ENCODE assay signal across 8 mouse cellular contexts in genomic region chr1:44745711-44746110, GRCm38 (mm10).
A peak's percentile ranks its signal among the peaks of the same experiment; 100 is the strongest.
DNase-seq lines count a peak whose midpoint lies in the region; ATAC-seq and TF ChIP-seq lines count a peak whose summit lies in the region.

No protein-coding gene starts in this region.

- H3K9me3 ChIP-seq in hindbrain, embryonic 10.5 days = no peaks in the 10 kb centered on the region
- no peaks in the 10 kb centered on the region for H3K9me3 ChIP-seq in hindbrain, embryonic 13.5 days
- no peaks in the 10 kb centered on the region for H3K9me3 ChIP-seq in CH12.LX (replicated peaks; ENCODE audit: low read length)
- no peaks in the 10 kb centered on the region for H3K9me3 ChIP-seq in neural tube, embryonic 11.5 days (ENCODE audit: control insufficient read depth, low read length)

- in situ Hi-C loops in CH12.LX (cut with MboI; ENCODE audit: low pct_ligation_motif_present, low pct_unique_long_range_greater_than_20kb, low sequenced_read_pairs) = loop anchor here (25.0 kb wide), 1 partner anchor 1017 kb away; no protein-coding TSS in a partner anchor

- dilution Hi-C loops in CH12.LX (cut with MboI; ENCODE audit: extremely low pct_ligation_motif_present, extremely low pct_unique_long_range_greater_than_20kb, low sequenced_read_pairs) = no loop called here

- TF ChIP-seq CTCF in CH12.LX (conservative IDR thresholded peaks at IDR 0.05 in 1 of 2, IDR thresholded peaks at IDR 0.05 in 1 of 2; ENCODE audit: low read depth in 2 of 2, low read length in 2 of 2) = peak in 1 of 2 experiments; percentile 59; a peak in 3 of 4 replicates

- H3K9ac ChIP-seq in hindbrain, embryonic 13.5 days = no peak overlapping the region
- H3K9ac ChIP-seq in CH12.LX (ENCODE audit: insufficient read depth, low read depth) = no peak overlapping the region
- no peak overlapping the region for H3K9ac ChIP-seq in neural tube, embryonic 11.5 days (ENCODE audit: low read length)

- H3K27ac ChIP-seq in hindbrain, embryonic 10.5 days = no peak overlapping the region
- H3K27ac ChIP-seq in hindbrain, embryonic 13.5 days = no peak overlapping the region
- H3K27ac ChIP-seq in CH12.LX (ENCODE audit: insufficient read depth, low read depth) = no peak overlapping the region
- no peak overlapping the region for H3K27ac ChIP-seq in neural tube, embryonic 11.5 days (ENCODE audit: low read depth, low read length)

- TF ChIP-seq RAD21 in CH12.LX (IDR thresholded peaks at IDR 0.05; ENCODE audit: low read depth, low read length) = peak; percentile 74

- ATAC-seq in hindbrain, embryonic 13.5 days (ENCODE audit: low FRiP score) = no peak
- ATAC-seq in neural tube, embryonic 11.5 days (ENCODE audit: insufficient read depth, low FRiP score, low TSS enrichment) = 0 out of 2 replicates have a peak, but pooled peaks have one; percentile 43

- no peaks in the 10 kb centered on the region for H3K36me3 ChIP-seq in hindbrain, embryonic 10.5 days
- no peaks in the 10 kb centered on the region for H3K36me3 ChIP-seq in hindbrain, embryonic 13.5 days
- no peaks in the 10 kb centered on the region for H3K36me3 ChIP-seq in CH12.LX (replicated peaks in 1 of 2; ENCODE audit: control insufficient read depth in 1 of 2, insufficient read depth in 1 of 2, low read length in 1 of 2)
- no peaks in the 10 kb centered on the region for H3K36me3 ChIP-seq in neural tube, embryonic 11.5 days (ENCODE audit: control insufficient read depth, insufficient read depth, low read length)

- H3K27me3 ChIP-seq in hindbrain, embryonic 10.5 days (ENCODE audit: insufficient read depth, poor library complexity, severe bottlenecking) = no peaks in the 10 kb centered on the region
- H3K27me3 ChIP-seq in hindbrain, embryonic 13.5 days = no peaks in the 10 kb centered on the region
- H3K27me3 ChIP-seq in CH12.LX (replicated peaks) = no peaks in the 10 kb centered on the region
- H3K27me3 ChIP-seq in neural tube, embryonic 11.5 days (ENCODE audit: control insufficient read depth, insufficient read depth, low read length) = no peaks in the 10 kb centered on the region

- DNase-seq in hindbrain, embryonic 10.5 days (ENCODE audit: low spot score) = peak; percentile 16
- DNase-seq in CH12.LX (ENCODE audit: extremely low read depth) = peak; percentile 52
- DNase-seq in adrenal gland, adult 2 months = peak; percentile 16
- DNase-seq in forelimb bud, embryonic 11.5 days (ENCODE audit: low read depth, low spot score) = peak; percentile 49
- peak; percentile 27 to 78 for DNase-seq in layer of hippocampus, postnatal 25 days (ENCODE audit: extremely low spot score in 1 of 2, low spot score in 1 of 2)
- DNase-seq in neural tube, embryonic 11.5 days (ENCODE audit: low spot score) = peak; percentile 13
- no peak for DNase-seq in thymus, postnatal 25 days

- WGBS in hindbrain, embryonic 10.5 days = 14% methylated on average over 2 of the region's 2 CpGs
- 15% methylated on average over 2 of the region's 2 CpGs for WGBS in hindbrain, embryonic 13.5 days
- WGBS in neural tube, embryonic 11.5 days = 8% methylated on average over 2 of the region's 2 CpGs

- TF ChIP-seq EP300 in CH12.LX (IDR thresholded peaks at IDR 0.05; ENCODE audit: low read length) = no peak

- no peak overlapping the region for H3K4me3 ChIP-seq in hindbrain, embryonic 10.5 days
- no peak overlapping the region for H3K4me3 ChIP-seq in hindbrain, embryonic 13.5 days
- H3K4me3 ChIP-seq in CH12.LX (replicated peaks in 1 of 3; ENCODE audit: low read depth in 2 of 3, low read length in 2 of 3, poor library complexity in 1 of 3) = no peak overlapping the region
- H3K4me3 ChIP-seq in neural tube, embryonic 11.5 days (ENCODE audit: low read depth, low read length) = no peak overlapping the region

- H3K4me1 ChIP-seq in hindbrain, embryonic 10.5 days (replicated peaks) = no peaks in the 10 kb centered on the region
- no peaks in the 10 kb centered on the region for H3K4me1 ChIP-seq in hindbrain, embryonic 13.5 days (replicated peaks)
- no peaks in the 10 kb centered on the region for H3K4me1 ChIP-seq in CH12.LX (ENCODE audit: control insufficient read depth in 1 of 2, insufficient read depth in 2 of 2)
- H3K4me1 ChIP-seq in neural tube, embryonic 11.5 days (ENCODE audit: control insufficient read depth, insufficient read depth, low read length) = no peaks in the 10 kb centered on the region

- no peaks in the 10 kb centered on the region for H3K79me2 ChIP-seq in CH12.LX (replicated peaks; ENCODE audit: control insufficient read depth, extremely low read depth, insufficient read depth, poor library complexity, severe bottlenecking)

- H3K4me2 ChIP-seq in hindbrain, embryonic 13.5 days = no peak overlapping the region
- no peak overlapping the region for H3K4me2 ChIP-seq in CH12.LX (ENCODE audit: insufficient read depth, low read depth, poor library complexity, severe bottlenecking)
- H3K4me2 ChIP-seq in neural tube, embryonic 11.5 days (ENCODE audit: low read depth) = no peak overlapping the region

- TF ChIP-seq POLR2A in CH12.LX (IDR thresholded peaks at IDR 0.05; ENCODE audit: low read depth, low read length) = no peak

TF ChIP-seq in CH12.LX, 34 proteins besides CTCF, POLR2A, EP300 and RAD21:
- TF ChIP-seq SMC3 (IDR thresholded peaks at IDR 0.05; ENCODE audit: low read depth, low read length) (peak; percentile 34), CHD2 (IDR thresholded peaks at IDR 0.05; ENCODE audit: low read length) (no peak)
TF ChIP-seq in CH12.LX: peak in this region for 1.
